Mouse (Mus musculus) G1E (cell line): ENCODE results near the gene Tspyl1. TPM values are rescaled to one million over a fixed set of nuclear protein-coding genes. Genes with fewer than 3 reads are reported as not detected.

Experiments
- ATAC-seq: 2 replicates; pipeline ENCODE4 v1.8.0; 2016; ENCODE audit warnings: mild to moderate bottlenecking; ENCODE audit not compliant: insufficient number of reproducible peaks, poor library complexity, low FRiP score, severe bottlenecking; ENCODE audit errors: extremely low read depth
- DNase-seq: peaks from one replicate; pipeline ENCODE4 v3.0.0; 2012; ENCODE audit warnings: low spot score
- H3K27me3 ChIP-seq: 2 replicates; pipeline ENCODE4 v1.6.1; 2012; ENCODE audit warnings: mild to moderate bottlenecking, low read length, inconsistent platforms; ENCODE audit not compliant: insufficient read depth
- H3K36me3 ChIP-seq: replicated peaks from 2 replicates; pipeline ENCODE3; 2012; ENCODE audit warnings: mild to moderate bottlenecking, inconsistent platforms
- H3K4me1 ChIP-seq: 2 replicates; pipeline ENCODE4 v1.6.1; 2012; ENCODE audit warnings: low read depth, low read length, inconsistent platforms, mixed read lengths; ENCODE audit not compliant: insufficient read depth
- H3K4me3 ChIP-seq: 2 replicates; pipeline ENCODE4 v1.5.1; 2012; ENCODE audit warnings: low read depth, mild to moderate bottlenecking, inconsistent platforms, low read length, moderate library complexity, mixed read lengths
- H3K9me3 ChIP-seq: replicated peaks from 2 replicates; pipeline ENCODE4 v1.6.1; 2012; ENCODE audit warnings: inconsistent platforms
- CTCF ChIP-seq: IDR thresholded peaks from 2 replicates; pipeline ENCODE4 v1.5.1; 2012; ENCODE audit warnings: low read depth, low read length, inconsistent platforms, mixed read lengths
- GATA1 ChIP-seq: IDR thresholded peaks from 2 replicates; pipeline ENCODE4 v1.6.1; 2012; ENCODE audit warnings: borderline replicate concordance, low read length, inconsistent platforms, mixed read lengths
- GATA2 ChIP-seq: IDR thresholded peaks from 2 replicates; pipeline ENCODE4 v1.6.1; 2012; ENCODE audit warnings: low read depth, low read length, inconsistent platforms, borderline replicate concordance
- POLR2AphosphoS5 ChIP-seq: IDR thresholded peaks from 2 replicates; pipeline ENCODE4 v1.6.1; 2012; ENCODE audit warnings: low read depth, low read length, inconsistent platforms; ENCODE audit not compliant: insufficient replicate concordance
- TAL1 ChIP-seq: conservative IDR thresholded peaks from 2 replicates; pipeline ENCODE4 v1.6.1; 2012; ENCODE audit warnings: low read depth, low read length, inconsistent platforms, mixed read lengths
- polyA plus RNA-seq: library from polyadenylated mRNA; stranded (reverse); fragments of >175 nt; gene quantifications from 2 replicates; pipeline ENCODE4 v1.2.3, GENCODE M21; 2012
- total RNA-seq, 2 experiments: library from RNA; stranded (forward) in 1 of 2; stranded (reverse) in 1 of 2; fragments of 200-1000 nt in 1 of 2; fragments of >200 nt in 1 of 2; fragmentation: Nextera tagmentation in 1 of 2; gene quantifications; 2 replicates each; pipeline ENCODE4 v1.2.3; 2014 to 2017

The Tspyl1 gene
- total and polyA plus RNA-seq, 3 experiments = 19.6 to 43.5 (median 41.1) TPM

DNA sequence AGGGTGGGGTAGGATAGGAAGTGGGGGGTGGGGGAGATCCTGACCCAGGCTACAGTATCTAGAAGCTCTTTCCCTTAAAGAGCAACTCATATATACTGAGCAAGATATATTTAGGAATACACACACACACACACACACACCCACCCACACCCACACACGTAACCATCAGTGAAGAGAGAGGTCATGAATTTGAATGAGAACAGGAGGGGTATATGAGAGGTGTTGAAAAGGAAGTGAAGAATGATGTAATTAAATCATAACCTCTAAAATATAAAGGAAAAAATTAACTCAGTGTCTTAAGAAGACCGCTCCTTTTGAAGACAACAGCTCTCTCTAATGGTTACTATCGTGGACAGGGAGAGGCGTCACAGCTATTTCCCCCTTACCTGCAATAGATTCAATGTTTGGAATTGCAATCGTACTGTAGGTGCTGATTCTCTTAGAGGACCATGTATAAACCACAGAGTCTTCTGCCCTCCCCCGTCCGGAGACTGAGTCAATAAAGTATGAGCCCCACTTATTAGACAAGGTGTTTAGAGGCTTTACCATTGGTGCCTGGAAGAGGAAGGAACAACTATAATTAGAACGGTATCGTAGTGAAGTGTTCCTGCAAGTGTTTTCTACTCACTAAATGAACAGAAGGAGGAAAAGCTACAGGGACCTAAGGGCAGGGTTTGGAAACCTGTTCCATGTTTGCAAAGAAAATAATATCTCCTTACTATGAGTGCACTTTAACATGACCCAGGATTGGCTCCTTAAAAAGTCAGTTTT lies 28.1 kb downstream of the Tspyl1 start:
- no peak overlapping the region for H3K4me3 ChIP-seq
- DNase-seq = no peak
- ATAC-seq = no peak
- no peaks in the 10 kb centered on the region for H3K9me3 ChIP-seq
- H3K36me3 ChIP-seq = peaks cover 61% of the 10 kb centered on the region
- TF ChIP-seq GATA1 = no peak
- no peak for TF ChIP-seq TAL1
- TF ChIP-seq GATA2 = no peak
- no peak for TF ChIP-seq CTCF
- no peak for TF ChIP-seq POLR2AphosphoS5
- H3K27me3 ChIP-seq = no peaks in the 10 kb centered on the region
- H3K4me1 ChIP-seq = no peaks in the 10 kb centered on the region; the same call in 1 of the 2 replicates

DNA sequence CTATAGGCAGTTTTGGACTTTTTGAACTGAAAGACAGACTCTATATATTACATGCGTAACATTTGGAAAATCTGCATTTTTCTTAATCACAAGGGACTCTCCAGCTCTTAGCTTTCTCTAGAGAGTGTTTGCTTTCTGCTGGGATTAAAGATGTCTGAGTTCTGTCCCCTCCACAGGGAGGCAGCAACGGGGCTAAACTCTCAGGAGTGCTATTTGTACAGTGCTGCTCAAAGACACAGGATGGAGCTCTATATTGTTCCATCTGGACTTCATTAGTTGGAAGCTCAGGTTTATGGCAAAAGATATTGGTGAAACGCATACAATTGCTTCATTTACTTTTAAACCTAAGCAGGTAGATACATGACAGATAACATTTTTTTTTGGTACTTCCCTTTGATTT lies 30.5 kb downstream of the Tspyl1 start:
- no peak for TF ChIP-seq POLR2AphosphoS5
- TF ChIP-seq GATA2 = no peak
- TF ChIP-seq TAL1 = no peak
- no peak for TF ChIP-seq GATA1
- TF ChIP-seq CTCF = no peak
- Histone ChIP-seq H3K36me3 (peaks cover 75% of the 10 kb centered on the region), H3K27me3 (no peaks in the 10 kb centered on the region), H3K9me3 (no peaks in the 10 kb centered on the region), H3K4me3 (no peak overlapping the region), H3K4me1 (0 out of 2 replicates have a peak, but pooled peaks cover 3% of the 10 kb centered on the region)
- DNase-seq = no peak
- ATAC-seq = no peak

DNA sequence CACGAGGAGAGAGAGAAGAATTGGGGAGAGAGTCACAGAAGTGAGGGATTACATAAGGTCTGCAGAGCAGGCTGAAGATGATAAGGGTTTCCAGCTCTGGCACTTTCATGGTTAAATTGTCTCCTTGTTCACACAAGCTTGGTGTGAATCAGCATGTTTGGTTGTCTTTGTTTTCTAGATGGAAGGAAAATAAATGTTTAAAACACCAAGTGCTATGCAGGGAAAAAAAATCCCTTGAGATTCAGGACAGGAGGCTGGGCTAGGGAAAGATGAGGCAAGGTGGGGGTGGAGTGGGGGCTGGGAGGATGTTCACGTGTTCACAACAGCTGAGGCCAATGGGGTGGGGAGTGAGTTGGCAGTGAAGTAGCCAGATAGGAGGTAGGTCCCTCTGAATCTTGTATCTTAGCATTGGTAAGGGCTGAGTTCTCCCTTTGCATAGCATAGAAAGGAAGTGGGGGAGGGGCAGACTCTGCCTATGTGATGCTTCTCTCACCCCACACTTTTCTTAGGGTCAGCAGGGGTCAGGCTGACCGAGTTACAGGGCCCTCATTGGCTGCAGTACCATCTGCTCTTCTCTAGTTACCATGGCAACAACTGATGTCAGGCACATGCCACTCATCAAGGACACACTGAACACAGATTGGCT lies 34.7 kb downstream of the Tspyl1 start:
- ATAC-seq = peak; percentile 4; the same call in 1 of the 2 replicates
- Histone ChIP-seq H3K27me3 (no peaks in the 10 kb centered on the region), H3K9me3 (no peaks in the 10 kb centered on the region), H3K4me1 (0 out of 2 replicates have a peak, but pooled peaks cover 3% of the 10 kb centered on the region), H3K4me3 (no peak overlapping the region), H3K36me3 (peaks cover 66% of the 10 kb centered on the region)
- no peak for DNase-seq
- TF ChIP-seq GATA1 (no peak), TAL1 (no peak), CTCF (no peak), GATA2 (no peak), POLR2AphosphoS5 (no peak)

DNA sequence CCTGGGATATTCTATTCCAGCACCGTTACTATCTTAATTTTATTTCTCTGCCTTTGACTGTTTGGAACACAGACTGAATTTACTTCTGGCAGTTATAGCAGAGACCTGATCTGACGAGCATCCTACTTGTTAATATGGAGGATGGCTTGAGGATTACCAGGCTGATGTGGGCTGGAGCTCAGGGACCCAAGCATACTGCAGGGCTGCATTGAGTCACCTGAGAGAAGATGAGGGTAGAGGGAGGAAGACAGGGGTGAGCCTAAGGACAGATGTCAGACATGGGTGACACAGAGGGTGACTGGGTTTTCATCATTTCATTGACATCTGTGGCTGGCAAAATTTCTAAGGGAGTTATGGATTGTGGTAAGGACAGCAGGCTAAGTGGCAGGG lies 35.2 kb downstream of the Tspyl1 start:
- no peak overlapping the region for H3K4me3 ChIP-seq
- TF ChIP-seq GATA2 (no peak), GATA1 (no peak), CTCF (no peak), TAL1 (no peak), POLR2AphosphoS5 (no peak)

DNA sequence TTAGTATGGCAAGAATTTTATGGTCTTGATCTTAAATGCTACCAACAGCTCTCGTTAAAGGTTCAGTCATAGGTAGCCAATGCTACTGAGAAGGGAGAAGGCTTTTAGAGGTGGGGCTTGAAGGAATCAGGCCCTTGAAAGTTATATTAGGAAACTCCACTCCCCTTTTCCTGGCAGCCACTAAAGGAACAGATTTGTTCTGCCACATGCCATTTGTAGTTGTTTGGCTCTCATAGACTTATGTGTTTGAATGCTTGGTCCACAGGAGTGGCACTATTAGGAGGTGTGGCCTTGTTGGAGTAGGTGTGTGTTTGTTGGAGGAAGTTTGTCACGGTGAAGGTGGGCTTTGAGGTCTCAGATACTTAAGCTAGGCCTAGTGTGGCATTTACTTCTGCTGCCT lies 38.8 kb downstream of the Tspyl1 start:
- ATAC-seq = no peak
- H3K27me3 ChIP-seq = no peaks in the 10 kb centered on the region
- peaks cover 52% of the 10 kb centered on the region for H3K36me3 ChIP-seq
- no peaks in the 10 kb centered on the region for H3K9me3 ChIP-seq
- H3K4me3 ChIP-seq = no peak overlapping the region
- no peak for TF ChIP-seq CTCF
- no peak for TF ChIP-seq TAL1
- TF ChIP-seq GATA2 = no peak
- no peak for TF ChIP-seq POLR2AphosphoS5
- TF ChIP-seq GATA1 = no peak
- DNase-seq = no peak
- H3K4me1 ChIP-seq = 0 out of 2 replicates have a peak, but pooled peaks cover 3% of the 10 kb centered on the region

More for the DNA sequence above, 35.2 kb downstream of the Tspyl1 start:
- no peak for ATAC-seq
- DNase-seq = no peak
- no peaks in the 10 kb centered on the region for H3K9me3 ChIP-seq
- H3K36me3 ChIP-seq = peaks cover 67% of the 10 kb centered on the region
- no peaks in the 10 kb centered on the region for H3K27me3 ChIP-seq
- 0 out of 2 replicates have a peak, but pooled peaks cover 3% of the 10 kb centered on the region for H3K4me1 ChIP-seq

DNA sequence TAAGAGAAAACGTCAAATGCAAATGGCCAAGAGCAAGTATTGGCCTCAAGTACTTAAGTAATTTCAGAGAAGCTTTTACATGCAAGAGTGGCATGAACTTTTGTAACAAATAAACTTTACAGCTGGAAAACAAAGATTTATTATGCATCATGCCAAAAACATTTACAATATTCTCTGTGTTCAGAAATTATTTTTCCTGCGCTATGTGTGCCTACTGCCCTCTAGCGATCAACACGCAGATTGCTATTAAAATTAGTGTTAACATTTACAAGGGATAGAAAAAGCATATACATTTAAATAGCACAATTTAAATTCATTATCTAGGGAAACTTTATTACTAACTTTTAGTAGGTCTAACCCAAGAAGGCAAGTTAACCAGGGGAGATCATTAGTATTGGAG lies 44.7 kb downstream of the Tspyl1 start:
- Histone ChIP-seq H3K4me1 (peaks cover 2% of the 10 kb centered on the region; the same call in 1 of the 2 replicates), H3K9me3 (no peaks in the 10 kb centered on the region), H3K4me3 (no peak overlapping the region), H3K27me3 (no peaks in the 10 kb centered on the region), H3K36me3 (peaks cover 23% of the 10 kb centered on the region)
- DNase-seq (no peak), ATAC-seq (0 out of 2 replicates have a peak, but pooled peaks have one; percentile 28)
- TF ChIP-seq TAL1 = no peak
- no peak for TF ChIP-seq GATA1
- no peak; the same call in 1 of the 2 replicates for TF ChIP-seq CTCF
- TF ChIP-seq GATA2 = no peak
- TF ChIP-seq POLR2AphosphoS5 = no peak
